Mouse (Mus musculus): Measurements from ENCODE around the gene Tom1l2. TPM values are rescaled to one million over a fixed set of nuclear protein-coding genes. Genes with fewer than 3 reads are reported as not detected.

The Tom1l2 gene
- polyA plus RNA-seq, 1 experiment: 180 TPM

DNA sequence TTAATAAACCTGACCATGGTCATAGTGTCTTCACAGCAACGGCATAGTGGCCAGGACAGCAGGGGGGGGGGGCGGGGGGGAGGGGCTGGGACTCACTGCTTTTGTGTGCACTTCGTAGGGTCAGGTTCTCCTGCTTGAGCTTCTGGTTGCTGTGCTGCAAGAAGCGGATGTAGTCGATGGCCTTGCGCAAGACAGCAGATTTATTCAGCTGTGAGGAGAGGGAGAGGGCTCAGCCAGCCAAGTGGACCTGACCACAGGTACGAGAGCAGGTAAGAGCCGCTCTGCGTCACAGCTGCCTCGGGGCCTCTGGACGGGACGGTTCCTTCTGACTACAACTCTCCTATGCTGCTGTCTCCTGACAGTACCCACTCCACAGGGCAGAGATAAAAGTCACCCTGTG is 147.7 kb downstream of the Tom1l2 start:
- no peak overlapping the region for H3K27ac ChIP-seq (ENCODE audit: insufficient read depth, low read length)
- 81% methylated on average over 12 of the region's 12 CpGs for WGBS
- no peak for DNase-seq
- H3K4me1 ChIP-seq (ENCODE audit: control insufficient read depth, insufficient read depth, low read length): peaks cover 39% of the 10 kb centered on the region
- no peak overlapping the region for H3K4me3 ChIP-seq (replicated peaks; ENCODE audit: insufficient read depth, low read depth, low read length)
- TF ChIP-seq CTCF (IDR thresholded peaks at IDR 0.05; ENCODE audit: borderline replicate concordance, insufficient read depth, low read depth, low read length) (no peak), POLR2A (IDR thresholded peaks at IDR 0.05; ENCODE audit: borderline replicate concordance, insufficient read depth, low read length) (no peak)
- no peaks in the 10 kb centered on the region for H3K27me3 ChIP-seq (ENCODE audit: control insufficient read depth, insufficient read depth, low read length)

DNA sequence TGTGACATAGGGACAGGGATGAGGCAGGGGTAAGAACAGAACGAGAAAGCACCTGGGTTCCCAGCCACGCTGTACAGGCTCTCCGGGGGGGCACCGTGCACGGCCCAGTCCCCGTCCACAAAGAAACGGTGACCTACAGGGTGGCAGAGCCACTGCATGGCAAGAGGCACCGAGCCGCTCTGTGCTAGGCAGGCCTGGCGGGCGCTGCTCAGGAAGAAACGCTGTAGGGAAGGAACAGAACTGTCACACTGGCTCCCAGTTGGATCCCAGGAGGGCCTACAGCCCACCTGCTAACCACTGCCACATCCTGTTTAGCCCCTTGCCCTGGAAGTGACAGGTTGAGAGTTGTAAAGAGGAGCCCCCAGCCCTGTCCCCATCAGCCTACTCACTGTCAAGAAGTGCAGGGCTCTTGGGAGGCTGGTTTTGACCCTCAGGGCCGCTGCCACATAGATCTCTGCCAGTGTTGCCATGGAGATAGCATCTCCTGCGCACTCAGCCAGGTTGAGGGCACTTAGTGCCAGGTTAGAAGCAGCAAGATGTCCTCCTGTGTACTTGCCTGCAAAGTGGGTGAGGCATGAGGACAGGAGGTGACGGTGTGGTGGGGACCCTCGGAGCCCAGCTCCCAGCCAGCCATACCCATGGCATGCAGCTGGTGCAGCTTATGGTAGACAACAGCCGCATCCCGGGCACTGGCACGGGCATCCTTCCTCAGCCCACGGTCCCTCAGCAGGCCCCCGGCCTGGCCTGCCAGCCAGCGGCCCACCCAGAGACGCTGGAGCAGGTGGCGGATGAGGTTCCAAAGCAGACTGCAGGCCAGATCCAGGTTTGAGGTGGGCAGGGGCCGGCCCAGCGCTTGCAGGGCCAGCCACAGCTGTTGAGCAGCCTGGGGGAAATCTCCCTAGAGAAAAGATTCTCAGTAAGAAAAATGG is 149.7 kb downstream of the Tom1l2 start:
- H3K27ac ChIP-seq (ENCODE audit: insufficient read depth, low read length): 0 out of 2 replicates have a peak overlapping the region, but pooled peaks have one; percentile 35
- peaks cover 29% of the 10 kb centered on the region for H3K4me1 ChIP-seq (ENCODE audit: control insufficient read depth, insufficient read depth, low read length)
- WGBS: 26% methylated on average over 26 of the region's 26 CpGs

GRCm38 (mm10) chr11:60200384-60200783 is 152.3 kb downstream of the Tom1l2 start:
- DNase-seq: no peak
- Histone ChIP-seq H3K4me3 (replicated peaks; ENCODE audit: insufficient read depth, low read depth, low read length) (no peak overlapping the region), H3K27ac (ENCODE audit: insufficient read depth, low read length) (no peak overlapping the region), H3K27me3 (ENCODE audit: control insufficient read depth, insufficient read depth, low read length) (no peaks in the 10 kb centered on the region), H3K4me1 (ENCODE audit: control insufficient read depth, insufficient read depth, low read length) (peaks cover 29% of the 10 kb centered on the region)
- TF ChIP-seq POLR2A (IDR thresholded peaks at IDR 0.05; ENCODE audit: borderline replicate concordance, insufficient read depth, low read length) (no peak), CTCF (IDR thresholded peaks at IDR 0.05; ENCODE audit: borderline replicate concordance, insufficient read depth, low read depth, low read length) (no peak)
- WGBS: 58% methylated on average over 11 of the region's 11 CpGs

More for the DNA sequence above, 149.7 kb downstream of the Tom1l2 start:
- TF ChIP-seq POLR2A (IDR thresholded peaks at IDR 0.05; ENCODE audit: borderline replicate concordance, insufficient read depth, low read length) (no peak), CTCF (IDR thresholded peaks at IDR 0.05; ENCODE audit: borderline replicate concordance, insufficient read depth, low read depth, low read length) (no peak)
- DNase-seq: peak; percentile 67 to 71
- Histone ChIP-seq H3K27me3 (ENCODE audit: control insufficient read depth, insufficient read depth, low read length) (no peaks in the 10 kb centered on the region), H3K4me3 (replicated peaks; ENCODE audit: insufficient read depth, low read depth, low read length) (no peak overlapping the region)

- Histone ChIP-seq H3K27ac (ENCODE audit: insufficient read depth, low read length) (no peak overlapping the region), H3K4me3 (replicated peaks; ENCODE audit: insufficient read depth, low read depth, low read length) (peak overlapping the region; percentile 3)
- WGBS: 2% methylated on average over 18 of the region's 18 CpGs
These were observed 153.0 kb downstream of the Tom1l2 start for GRCm38 (mm10) chr11:60199702-60200184.

GRCm38 (mm10) chr11:60198651-60199050 is 154.1 kb downstream of the Tom1l2 start:
- TF ChIP-seq POLR2A (IDR thresholded peaks at IDR 0.05; ENCODE audit: borderline replicate concordance, insufficient read depth, low read length) (no peak), CTCF (IDR thresholded peaks at IDR 0.05; ENCODE audit: borderline replicate concordance, insufficient read depth, low read depth, low read length) (no peak)
- Histone ChIP-seq H3K4me3 (replicated peaks; ENCODE audit: insufficient read depth, low read depth, low read length) (no peak overlapping the region), H3K27ac (ENCODE audit: insufficient read depth, low read length) (no peak overlapping the region), H3K27me3 (ENCODE audit: control insufficient read depth, insufficient read depth, low read length) (no peaks in the 10 kb centered on the region), H3K4me1 (ENCODE audit: control insufficient read depth, insufficient read depth, low read length) (peaks cover 31% of the 10 kb centered on the region)
- DNase-seq: no peak
- 66% methylated on average over 12 of the region's 12 CpGs for WGBS

More at GRCm38 (mm10) chr11:60199702-60200184, 153.0 kb downstream of the Tom1l2 start:
- DNase-seq: peak; percentile 87 to 97
- peak; percentile 12; the same call in 1 of the 2 replicates for TF ChIP-seq POLR2A (IDR thresholded peaks at IDR 0.05; ENCODE audit: borderline replicate concordance, insufficient read depth, low read length)
- TF ChIP-seq CTCF (IDR thresholded peaks at IDR 0.05; ENCODE audit: borderline replicate concordance, insufficient read depth, low read depth, low read length): peak; percentile 94
- Histone ChIP-seq H3K27me3 (ENCODE audit: control insufficient read depth, insufficient read depth, low read length) (no peaks in the 10 kb centered on the region), H3K4me1 (ENCODE audit: control insufficient read depth, insufficient read depth, low read length) (peaks cover 29% of the 10 kb centered on the region)

DNA sequence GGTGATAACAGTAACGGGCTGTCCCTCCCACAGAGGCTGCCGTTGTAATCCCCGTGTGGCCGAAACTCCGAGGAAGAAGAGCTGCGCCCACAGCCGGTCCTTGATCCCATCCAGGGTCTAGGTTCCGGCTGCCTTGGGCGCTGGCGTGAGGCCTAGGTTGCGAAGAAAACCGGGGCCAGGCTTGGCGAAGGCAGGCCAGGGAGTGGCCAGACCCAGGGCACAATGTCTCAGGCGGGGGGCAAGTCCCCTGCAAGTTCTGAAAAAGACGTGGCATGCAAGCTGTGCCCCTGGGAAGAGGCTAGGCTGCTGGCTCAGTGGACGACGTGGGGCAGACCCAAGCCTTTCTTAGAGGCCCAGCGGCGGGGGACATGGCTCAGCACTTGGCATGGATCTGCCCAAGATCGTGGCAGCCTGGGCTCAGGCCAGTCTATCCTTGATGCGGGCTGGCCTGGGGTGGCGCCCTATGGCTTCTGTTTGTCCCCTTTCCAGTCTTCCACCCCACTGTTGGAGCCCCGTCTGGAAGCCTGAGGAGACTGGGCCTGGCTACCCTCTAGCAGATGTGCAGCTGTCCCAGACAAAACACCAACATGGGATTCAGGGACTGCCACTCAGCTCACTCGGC is 154.6 kb downstream of the Tom1l2 start:
- TF ChIP-seq CTCF (IDR thresholded peaks at IDR 0.05; ENCODE audit: borderline replicate concordance, insufficient read depth, low read depth, low read length) (no peak), POLR2A (IDR thresholded peaks at IDR 0.05; ENCODE audit: borderline replicate concordance, insufficient read depth, low read length) (no peak)
- WGBS: 37% methylated on average over 24 of the region's 24 CpGs
- Histone ChIP-seq H3K27ac (ENCODE audit: insufficient read depth, low read length) (no peak overlapping the region), H3K4me1 (ENCODE audit: control insufficient read depth, insufficient read depth, low read length) (peaks cover 30% of the 10 kb centered on the region), H3K4me3 (replicated peaks; ENCODE audit: insufficient read depth, low read depth, low read length) (no peak overlapping the region), H3K27me3 (ENCODE audit: control insufficient read depth, insufficient read depth, low read length) (no peaks in the 10 kb centered on the region)
- peak in 1 of 2 experiments; percentile 44 for DNase-seq

- WGBS: 87% methylated on average over 5 of the region's 5 CpGs
- Histone ChIP-seq H3K4me3 (replicated peaks; ENCODE audit: insufficient read depth, low read depth, low read length) (no peak overlapping the region), H3K27ac (ENCODE audit: insufficient read depth, low read length) (no peak overlapping the region), H3K4me1 (ENCODE audit: control insufficient read depth, insufficient read depth, low read length) (peaks cover 18% of the 10 kb centered on the region), H3K27me3 (ENCODE audit: control insufficient read depth, insufficient read depth, low read length) (no peaks in the 10 kb centered on the region)
- TF ChIP-seq POLR2A (IDR thresholded peaks at IDR 0.05; ENCODE audit: borderline replicate concordance, insufficient read depth, low read length): no peak
- TF ChIP-seq CTCF (IDR thresholded peaks at IDR 0.05; ENCODE audit: borderline replicate concordance, insufficient read depth, low read depth, low read length): no peak
- DNase-seq: no peak
These were observed 156.4 kb downstream of the Tom1l2 start for GRCm38 (mm10) chr11:60196344-60196743.
